Mouse (Mus musculus) kidney, postnatal 0 days (tissue): ENCODE measurements around the gene Tns4. TPM values are rescaled to one million over a fixed set of nuclear protein-coding genes. Genes with fewer than 3 reads are reported as not detected.

Source experiments
- ATAC-seq: fragments of 200-750 bp; cut with Nextera tagmentation; replicated peaks from 2 replicates; pipeline ENCODE4 v1.8.0; 2017; ENCODE audit warnings: low read depth, moderate number of reproducible peaks, moderate TSS enrichment, moderate library complexity; ENCODE audit not compliant: low FRiP score
- DNase-seq: peaks from one replicate; pipeline ENCODE4 v3.0.0-alpha.2; 2016; ENCODE audit warnings: low spot score
- H3K27ac ChIP-seq: fragments of 300-500 bp; sonication (generic); 2 replicates; pipeline ENCODE4 v1.5.1; 2014; ENCODE audit warnings: mild to moderate bottlenecking
- H3K27me3 ChIP-seq: fragments of 300-500 bp; sonication (generic); 2 replicates; pipeline ENCODE4 v1.6.1; 2014; ENCODE audit warnings: low read length, mixed read lengths; ENCODE audit not compliant: insufficient read depth
- H3K36me3 ChIP-seq: fragments of 300-500 bp; sonication (generic); 2 replicates; pipeline ENCODE4 v1.6.1; 2014; ENCODE audit warnings: low read length, mixed read lengths; ENCODE audit not compliant: insufficient read depth
- H3K4me1 ChIP-seq: fragments of 300-500 bp; sonication (generic); replicated peaks from 2 replicates; pipeline ENCODE4 v1.6.1; 2014; ENCODE audit warnings: antibody characterized with exemption, low read length, mixed read lengths; ENCODE audit not compliant: insufficient read depth
- H3K4me2 ChIP-seq: fragments of 300-500 bp; sonication (generic); 2 replicates; pipeline ENCODE4 v1.6.1; 2014; ENCODE audit warnings: mild to moderate bottlenecking, low read length, moderate library complexity, mixed read lengths
- H3K4me3 ChIP-seq: fragments of 300-500 bp; sonication (generic); replicated peaks from 2 replicates; pipeline ENCODE4 v1.5.1; 2014; ENCODE audit warnings: low read depth, low read length
- H3K9ac ChIP-seq: fragments of 300-500 bp; sonication (generic); 2 replicates; pipeline ENCODE4 v1.6.1; 2014; ENCODE audit warnings: low read depth, low read length
- H3K9me3 ChIP-seq: fragments of 300-500 bp; sonication (generic); replicated peaks from 2 replicates; pipeline ENCODE4 v1.6.1; 2016; ENCODE audit warnings: low read length, inconsistent platforms, mixed read lengths
- CTCF ChIP-seq: IDR thresholded peaks from 2 replicates; pipeline ENCODE4 v1.5.1; 2016; ENCODE audit warnings: antibody characterized with exemption, low read depth, mild to moderate bottlenecking, moderate library complexity
- WGBS: fragments of 180-500 bp; shearing (Covaris S2); extraction: QIAGEN DNeasy Blood & Tissue Kit; methylation state at CpG from one replicate; pipeline ENCODE4 v1.1.7; 2014; 5-methylcytosine and 5-hydroxymethylcytosine counted together
- polyA plus RNA-seq: library from polyadenylated mRNA; unstranded; fragments of >200 nt; fragmentation: Nextera tagmentation; extraction: Ambion mirVana; gene quantifications from 2 replicates; pipeline ENCODE4 v1.2.1, GENCODE M21; 2015

The Tns4 gene
- polyA plus RNA-seq, 1 experiment from 2014 or later = 0.16 TPM

GRCm38 (mm10) chr11:99120524-99121217 is 31.6 kb upstream of the Tns4 start:
- no peaks in the 10 kb centered on the region for H3K36me3 ChIP-seq
- H3K27ac ChIP-seq = peak overlapping the region; percentile 55
- peaks cover 8% of the 10 kb centered on the region; the same call in 1 of the 2 replicates for H3K4me1 ChIP-seq
- no peak overlapping the region for H3K4me2 ChIP-seq
- H3K9me3 ChIP-seq = no peaks in the 10 kb centered on the region
- no peak for TF ChIP-seq CTCF
- WGBS = 37% methylated on average over 20 of the region's 20 CpGs
- H3K9ac ChIP-seq = peak overlapping the region; percentile 46; the same call in 1 of the 2 replicates
- DNase-seq = peak; percentile 69
- H3K4me3 ChIP-seq = no peak overlapping the region
- H3K27me3 ChIP-seq = no peaks in the 10 kb centered on the region
- no peak for ATAC-seq

GRCm38 (mm10) chr11:99118963-99119362 is 29.9 kb upstream of the Tns4 start:
- H3K27ac ChIP-seq = no peak overlapping the region
- DNase-seq (no peak), ATAC-seq (no peak)
- H3K9me3 ChIP-seq = no peaks in the 10 kb centered on the region
- H3K36me3 ChIP-seq = no peaks in the 10 kb centered on the region
- WGBS = 86% methylated on average over 7 of the region's 7 CpGs
- no peak overlapping the region for H3K9ac ChIP-seq
- no peak overlapping the region for H3K4me2 ChIP-seq
- no peaks in the 10 kb centered on the region for H3K27me3 ChIP-seq
- no peak for TF ChIP-seq CTCF
- H3K4me1 ChIP-seq = 0 out of 2 replicates have a peak, but pooled peaks cover 8% of the 10 kb centered on the region
- H3K4me3 ChIP-seq = no peak overlapping the region

GRCm38 (mm10) chr11:99118420-99118819 is 29.3 kb upstream of the Tns4 start:
- Histone ChIP-seq H3K4me1 (0 out of 2 replicates have a peak, but pooled peaks cover 8% of the 10 kb centered on the region), H3K4me3 (no peak overlapping the region), H3K36me3 (no peaks in the 10 kb centered on the region), H3K27ac (no peak overlapping the region), H3K4me2 (no peak overlapping the region), H3K9me3 (no peaks in the 10 kb centered on the region), H3K9ac (no peak overlapping the region), H3K27me3 (no peaks in the 10 kb centered on the region)
- 0 out of 2 replicates have a peak, but pooled peaks have one; percentile 10 for TF ChIP-seq CTCF
- DNase-seq (no peak), ATAC-seq (no peak)
- 97% methylated on average over 1 of the region's 1 CpGs for WGBS

- Histone ChIP-seq H3K27me3 (no peaks in the 10 kb centered on the region), H3K36me3 (no peaks in the 10 kb centered on the region), H3K4me2 (no peak overlapping the region), H3K9ac (no peak overlapping the region), H3K9me3 (no peaks in the 10 kb centered on the region), H3K4me3 (no peak overlapping the region), H3K4me1 (0 out of 2 replicates have a peak, but pooled peaks cover 8% of the 10 kb centered on the region), H3K27ac (no peak overlapping the region)
- 85% methylated on average over 7 of the region's 7 CpGs for WGBS
- ATAC-seq (no peak), DNase-seq (no peak)
- TF ChIP-seq CTCF = no peak
Observed at GRCm38 (mm10) chr11:99117907-99118306, 28.8 kb upstream of the Tns4 start.

GRCm38 (mm10) chr11:99115940-99116339 is 26.8 kb upstream of the Tns4 start:
- H3K4me3 ChIP-seq = no peak overlapping the region
- TF ChIP-seq CTCF = no peak
- H3K27ac ChIP-seq = no peak overlapping the region
- DNase-seq (no peak), ATAC-seq (no peak)
- 78% methylated on average over 6 of the region's 6 CpGs for WGBS
- 0 out of 2 replicates have a peak, but pooled peaks cover 5% of the 10 kb centered on the region for H3K4me1 ChIP-seq
- no peak overlapping the region for H3K4me2 ChIP-seq
- no peaks in the 10 kb centered on the region for H3K36me3 ChIP-seq
- H3K9ac ChIP-seq = no peak overlapping the region
- no peaks in the 10 kb centered on the region for H3K27me3 ChIP-seq
- H3K9me3 ChIP-seq = no peaks in the 10 kb centered on the region

- TF ChIP-seq CTCF = no peak
- no peaks in the 10 kb centered on the region for H3K9me3 ChIP-seq
- H3K36me3 ChIP-seq = no peaks in the 10 kb centered on the region
- DNase-seq (peak; percentile 57), ATAC-seq (no peak)
- no peak overlapping the region for H3K4me2 ChIP-seq
- H3K4me1 ChIP-seq = no peaks in the 10 kb centered on the region
- no peak overlapping the region for H3K4me3 ChIP-seq
- no peaks in the 10 kb centered on the region for H3K27me3 ChIP-seq
- 0 out of 2 replicates have a peak overlapping the region, but pooled peaks have one; percentile 3 for H3K27ac ChIP-seq
- no peak overlapping the region for H3K9ac ChIP-seq
- WGBS = 5% methylated on average over 3 of the region's 3 CpGs
Observed at GRCm38 (mm10) chr11:99113111-99113510, 24.0 kb upstream of the Tns4 start.

GRCm38 (mm10) chr11:99112700-99113099 is 23.6 kb upstream of the Tns4 start:
- Histone ChIP-seq H3K4me1 (no peaks in the 10 kb centered on the region), H3K36me3 (no peaks in the 10 kb centered on the region), H3K27me3 (no peaks in the 10 kb centered on the region), H3K4me2 (no peak overlapping the region), H3K9me3 (no peaks in the 10 kb centered on the region), H3K27ac (no peak overlapping the region), H3K9ac (no peak overlapping the region), H3K4me3 (no peak overlapping the region)
- TF ChIP-seq CTCF = no peak
- WGBS = 25% methylated on average over 5 of the region's 5 CpGs
- DNase-seq = no peak
- no peak for ATAC-seq
